Mouse (Mus musculus) ovary, postnatal 14 days (tissue): ENCODE data around the gene Sept3.
A peak's percentile ranks its signal among the peaks of the same experiment; 100 is the strongest.

ENCODE experiments used
- DNase-seq: peaks from one replicate; pipeline ENCODE4 v3.0.0; 2022; ENCODE audit warnings: low spot score

The Sept3 gene

DNA sequence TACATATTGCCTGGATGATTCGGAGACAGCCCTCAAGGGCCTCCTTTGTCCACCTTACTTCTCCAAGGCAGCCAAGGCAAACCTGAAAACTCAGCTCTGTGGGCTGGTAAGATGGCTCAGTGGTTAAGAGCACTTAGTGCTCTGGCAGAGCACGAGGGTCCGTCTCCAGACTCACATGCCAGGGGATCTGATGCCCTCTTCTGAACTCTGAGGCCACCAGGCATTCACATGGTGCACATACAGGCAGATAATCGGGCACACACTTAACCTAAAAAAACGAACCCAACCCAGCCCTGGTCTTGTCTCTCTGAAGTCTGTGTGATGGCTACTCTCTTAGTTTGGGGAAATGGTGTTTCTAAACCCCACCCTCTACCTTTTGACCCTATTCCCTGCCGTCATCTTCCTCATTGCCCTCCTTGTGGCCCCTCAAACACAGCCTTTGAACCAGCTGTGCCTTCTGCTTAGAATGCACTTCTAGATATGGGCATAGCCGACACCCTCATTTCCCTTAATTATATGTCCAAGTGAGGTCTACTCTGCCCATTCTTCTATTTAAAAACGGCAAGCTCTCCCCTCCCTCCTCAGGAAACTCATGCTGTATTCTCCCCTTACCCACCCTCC, 65.1 kb downstream of the Sept3 start:
- DNase-seq, result no peak

- DNase-seq, result no peak
These were observed 65.8 kb downstream of the Sept3 start for GRCm38 (mm10) chr15:82340414-82341035.

DNA sequence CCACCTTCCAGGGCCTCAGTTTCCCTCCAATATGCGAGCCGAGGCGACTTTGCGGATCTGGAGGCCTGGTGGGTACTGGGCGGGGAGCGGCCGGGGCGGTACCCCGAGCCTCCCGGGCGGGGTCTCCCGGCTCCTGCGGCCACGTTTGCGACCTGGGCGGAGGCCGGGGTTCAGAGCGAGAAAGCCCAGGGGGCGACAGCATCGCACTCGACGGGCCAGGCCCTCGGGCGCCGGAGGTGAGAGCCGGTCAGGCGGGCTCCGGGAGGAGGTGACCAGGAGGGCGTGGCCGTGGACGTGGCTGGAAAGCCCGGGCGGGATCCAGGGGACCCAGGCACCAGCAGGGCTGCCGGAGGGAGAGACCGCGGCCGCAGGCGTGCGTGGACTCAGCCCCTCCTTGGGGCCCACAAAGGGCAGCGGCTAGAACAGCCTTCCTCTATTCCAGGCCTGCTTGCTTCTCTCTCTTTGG, 66.4 kb downstream of the Sept3 start:
- DNase-seq, result peak; percentile 58

DNA sequence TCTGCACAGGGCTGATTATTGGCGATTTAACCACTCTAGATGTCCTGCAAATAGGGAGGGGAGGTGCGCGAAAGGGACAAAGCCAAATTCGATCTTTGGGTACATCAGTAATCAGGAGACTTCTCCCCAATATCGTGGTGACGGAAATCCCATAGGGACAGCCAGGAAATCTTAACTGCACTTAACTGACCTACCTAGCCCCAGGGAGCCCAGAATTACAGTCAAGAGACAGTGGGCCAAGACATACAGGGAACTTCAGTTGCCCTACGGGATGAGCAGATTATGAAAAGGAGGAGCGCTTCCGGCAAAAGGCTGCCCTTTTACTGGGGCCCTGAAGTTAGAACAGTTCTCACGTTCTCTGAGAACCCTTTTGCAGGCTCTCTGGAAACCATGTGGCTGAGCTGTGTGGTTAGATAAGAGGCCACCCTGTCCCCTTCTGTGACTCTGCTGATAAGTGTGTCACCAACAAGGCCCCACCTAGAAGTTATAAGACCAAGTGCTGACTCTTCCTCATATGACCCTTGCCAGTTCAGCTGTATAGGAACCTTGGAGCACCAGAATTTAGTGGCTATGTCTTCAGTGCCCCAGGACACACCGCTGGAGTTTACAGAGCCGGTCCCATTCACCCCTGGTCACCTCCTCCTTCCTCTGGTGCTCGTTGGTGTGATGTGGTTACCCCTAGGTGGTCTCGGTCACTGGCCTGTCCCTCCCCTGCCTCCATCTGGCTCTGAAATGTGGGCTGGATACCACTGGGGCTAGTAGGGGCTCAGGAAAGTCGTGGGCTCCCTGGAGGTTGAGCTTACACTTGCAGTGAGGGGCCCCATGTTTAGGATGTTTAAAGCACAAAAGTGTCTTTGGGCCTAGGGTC, 67.2 kb downstream of the Sept3 start:
- no peak for DNase-seq

- no peak for DNase-seq
These were observed 67.8 kb downstream of the Sept3 start for GRCm38 (mm10) chr15:82342543-82342935.

- no peak for DNase-seq
These were observed 68.9 kb downstream of the Sept3 start for GRCm38 (mm10) chr15:82343368-82344287.
